Mouse (Mus musculus) embryonic fibroblast, embryonic 13.5 days (primary cell): ENCODE measurements around the gene Brd3.

Experiments used
- CTCF ChIP-seq: IDR thresholded peaks from 2 replicates; pipeline ENCODE4 v1.5.1; 2011; ENCODE audit warnings: mild to moderate bottlenecking, control low read depth, low read length, moderate library complexity, borderline replicate concordance; ENCODE audit not compliant: insufficient read depth
- POLR2A ChIP-seq: IDR thresholded peaks from 2 replicates; pipeline ENCODE4 v1.6.1; 2011; ENCODE audit warnings: low read depth, mild to moderate bottlenecking, control low read depth, low read length, moderate library complexity

DNA sequence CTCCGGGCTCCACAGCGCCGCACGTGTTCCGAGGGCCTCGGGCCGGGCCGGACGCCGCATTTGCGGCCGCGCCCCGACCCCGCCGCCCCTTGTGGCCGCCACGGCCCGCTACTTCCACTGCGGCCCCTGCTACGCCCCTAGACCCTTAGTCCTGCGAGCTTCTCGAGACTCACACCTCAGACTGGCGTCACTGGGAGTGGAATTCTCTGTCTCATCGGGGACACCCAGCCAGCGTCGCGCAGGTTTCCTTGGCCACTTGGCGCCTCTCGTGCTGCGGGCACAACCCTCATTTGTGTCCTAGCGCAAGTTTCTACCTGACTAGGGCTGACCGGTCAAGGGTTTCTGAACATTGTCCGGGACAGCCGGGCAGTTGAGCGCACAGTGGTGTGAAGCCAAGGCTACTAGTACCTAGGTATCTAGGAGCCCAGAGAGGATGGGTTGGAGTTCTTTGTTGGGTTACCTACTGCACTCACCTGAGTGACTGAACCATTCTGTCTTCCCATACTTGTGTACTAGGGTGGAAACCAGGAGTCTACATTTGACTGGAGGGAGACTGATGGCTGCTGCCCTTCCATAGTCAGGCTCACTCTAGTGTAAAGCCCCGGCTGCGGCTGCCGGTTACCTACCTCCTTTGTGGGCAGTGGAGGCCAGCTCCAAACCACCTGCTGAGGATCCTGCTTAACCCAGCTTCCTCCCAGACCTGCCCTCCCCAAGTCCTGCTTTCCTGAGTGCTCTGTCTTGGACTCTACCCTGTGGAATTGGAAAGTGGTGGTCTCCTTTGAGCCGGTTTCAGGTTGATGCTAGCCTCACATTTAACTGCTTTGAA lies 8.1 kb upstream of the Brd3 start:
- TF ChIP-seq CTCF (no peak), POLR2A (no peak)
